Mouse (Mus musculus) hematopoietic stem cell, adult 5-6 weeks (primary cell): ENCODE measurements at regions not wholly inside any gene's neighbourhood (a gene's known extent, or its start where the extent isn't known, plus 50 kb on each side); places are given as distances from the start of the nearest gene placed in this dataset.
A peak's percentile ranks its signal among the peaks of the same experiment; 100 is the strongest.

ENCODE experiments used
- ATAC-seq, 2 experiments: fragments of 125-278 bp in 1 of 2; replicated peaks in 1 of 2; 2 replicates each; pipeline ENCODE4 v1.8.0; 2016 to 2017; ENCODE audit warnings: inconsistent platforms in 2 of 2, mild to moderate bottlenecking in 2 of 2, moderate number of reproducible peaks in 2 of 2, low read depth in 1 of 2, moderate TSS enrichment in 1 of 2; ENCODE audit not compliant: low FRiP score in 2 of 2, poor library complexity in 2 of 2, severe bottlenecking in 2 of 2, insufficient read depth in 1 of 2, low TSS enrichment in 1 of 2

- ATAC-seq = peak; percentile 8 to 52; a peak in 1 of 4 replicates
These were observed 103.6 kb downstream of the Rpl14 start for GRCm38 (mm10) chr9:120674855-120675254.

GRCm38 (mm10) chr9:120675371-120676150 is 104.3 kb downstream of the Rpl14 start:
- no peak for ATAC-seq

GRCm38 (mm10) chr9:120676301-120676700 is 105.1 kb downstream of the Rpl14 start:
- no peak for ATAC-seq

GRCm38 (mm10) chr9:120676771-120677170 is 105.5 kb downstream of the Rpl14 start:
- ATAC-seq = no peak

- no peak for ATAC-seq
These were observed 106.0 kb downstream of the Rpl14 start for GRCm38 (mm10) chr9:120677216-120677615.

- ATAC-seq = no peak
These were observed 108.7 kb downstream of the Rpl14 start for GRCm38 (mm10) chr9:120679822-120680426.

GRCm38 (mm10) chr9:120681404-120681803 is 110.2 kb downstream of the Rpl14 start:
- ATAC-seq = no peak

GRCm38 (mm10) chr9:120685961-120686360 is 114.7 kb downstream of the Rpl14 start:
- ATAC-seq = no peak

GRCm38 (mm10) chr9:120689025-120689424 is 117.8 kb downstream of the Rpl14 start:
- ATAC-seq = no peak

- no peak for ATAC-seq
These were observed 119.3 kb downstream of the Rpl14 start for GRCm38 (mm10) chr9:120690510-120690909.

GRCm38 (mm10) chr9:120690961-120691941 is 120.0 kb downstream of the Rpl14 start:
- ATAC-seq = peak; percentile 90 to 97

- ATAC-seq = no peak
These were observed 120.7 kb downstream of the Rpl14 start for GRCm38 (mm10) chr9:120691971-120692401.

GRCm38 (mm10) chr9:120694457-120694856 is 123.2 kb downstream of the Rpl14 start:
- no peak for ATAC-seq

- ATAC-seq = no peak
These were observed 124.7 kb downstream of the Rpl14 start for GRCm38 (mm10) chr9:120695966-120696365.

GRCm38 (mm10) chr9:120697749-120698148 is 126.5 kb downstream of the Rpl14 start:
- ATAC-seq = no peak

- ATAC-seq = no peak
These were observed 128.5 kb downstream of the Rpl14 start for GRCm38 (mm10) chr9:120699781-120700180.

- no peak for ATAC-seq
These were observed 131.6 kb downstream of the Rpl14 start for GRCm38 (mm10) chr9:120702836-120703235.
